Mouse (Mus musculus) spleen, adult 2 months (tissue): Measurements from ENCODE around the gene Sinhcaf.

ENCODE experiments used
- CTCF ChIP-seq: fragments of 200-500 bp; IDR thresholded peaks from 2 replicates; pipeline ENCODE4 v1.5.1; 2011; ENCODE audit warnings: mild to moderate bottlenecking, inconsistent platforms; ENCODE audit not compliant: insufficient read depth, insufficient read length, insufficient replicate concordance; ENCODE audit errors: extremely low read depth
- POLR2A ChIP-seq: fragments of 200-500 bp; IDR thresholded peaks from 2 replicates; pipeline ENCODE4 v1.6.1; 2011; ENCODE audit warnings: low read depth, low read length, inconsistent platforms

DNA sequence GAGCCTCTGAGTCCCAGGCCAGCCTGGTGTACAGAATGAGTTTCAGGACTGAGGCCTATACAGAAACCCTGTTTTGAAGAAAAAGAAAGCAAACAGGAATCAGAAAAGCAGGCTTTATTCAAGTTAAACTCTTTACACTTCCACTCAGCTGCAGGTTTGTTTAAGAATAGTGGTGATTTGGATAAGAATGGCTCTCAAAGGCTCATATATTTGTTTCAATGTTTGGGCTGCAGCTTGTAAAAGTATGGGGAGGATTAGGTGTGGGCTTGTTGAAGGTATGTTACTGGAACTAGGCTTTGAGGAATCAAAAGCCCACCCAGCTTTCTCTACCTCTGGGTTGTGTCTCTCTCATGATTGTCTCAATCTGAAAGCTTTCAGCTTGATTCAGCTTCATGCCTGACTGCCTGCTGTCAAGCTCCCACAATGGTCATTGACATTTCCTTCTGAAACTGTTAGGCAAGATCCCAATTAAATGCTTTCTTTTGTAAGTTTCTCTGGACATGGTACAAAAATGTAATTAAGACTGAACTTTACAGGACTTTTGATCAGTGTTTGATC, 27.3 kb downstream of the Sinhcaf start:
- TF ChIP-seq POLR2A (no peak), CTCF (no peak)
